Mouse (Mus musculus) kidney, adult 2 months (tissue): ENCODE data around the gene Pikfyve. TPM values are rescaled to one million over a fixed set of nuclear protein-coding genes. Genes with fewer than 3 reads are reported as not detected.

ENCODE experiments used
- DNase-seq: peaks from one replicate; pipeline ENCODE4 v3.0.0; 2021
- H3K27ac ChIP-seq: fragments of 200-500 bp; 2 replicates; pipeline ENCODE4 v1.5.1; 2012; ENCODE audit warnings: low read depth, low read length, control low read depth, inconsistent platforms; ENCODE audit not compliant: insufficient read depth
- H3K27me3 ChIP-seq: fragments of 200-500 bp; replicated peaks from 2 replicates; pipeline ENCODE4 v1.6.1; 2012; ENCODE audit warnings: mild to moderate bottlenecking, moderate library complexity, low read length, inconsistent platforms; ENCODE audit not compliant: control insufficient read depth, insufficient read depth
- H3K36me3 ChIP-seq: fragments of 200-500 bp; 2 replicates; pipeline ENCODE4 v1.6.1; 2012; ENCODE audit warnings: mild to moderate bottlenecking, moderate library complexity, low read length, inconsistent platforms; ENCODE audit not compliant: control insufficient read depth, insufficient read depth
- H3K4me1 ChIP-seq: fragments of 200-500 bp; 2 replicates; pipeline ENCODE4 v1.6.1; 2011; ENCODE audit warnings: low read length; ENCODE audit not compliant: control insufficient read depth, insufficient read depth
- H3K4me3 ChIP-seq: fragments of 200-500 bp; 2 replicates; pipeline ENCODE4 v1.5.1; 2011; ENCODE audit warnings: mild to moderate bottlenecking, low read depth, low read length, control low read depth; ENCODE audit not compliant: insufficient read depth
- CTCF ChIP-seq: fragments of 200-500 bp; conservative IDR thresholded peaks from 2 replicates; pipeline ENCODE4 v1.5.1; 2011; ENCODE audit warnings: low read depth, mild to moderate bottlenecking, control low read depth, low read length, moderate library complexity, mixed read lengths; ENCODE audit not compliant: insufficient read depth, insufficient read length
- POLR2A ChIP-seq: fragments of 200-500 bp; IDR thresholded peaks from one replicate; pipeline ENCODE4 v1.6.1; 2011; ENCODE audit warnings: low read depth, low read length, control low read depth
- WGBS: fragments of 180-500 bp; shearing (Covaris S2); methylation state at CpG from one replicate; pipeline ENCODE4 v1.1.7; 2018; 5-methylcytosine and 5-hydroxymethylcytosine counted together
- polyA plus RNA-seq: library from polyadenylated mRNA; depleted of rRNA; stranded (reverse); fragments of >200 nt; gene quantifications from 2 replicates; pipeline ENCODE4 v1.2.3, GENCODE M21; 2012; rRNA removed

Gene Pikfyve
- 8.0 and 9.3 TPM in 2 replicates for polyA plus RNA-seq

DNA sequence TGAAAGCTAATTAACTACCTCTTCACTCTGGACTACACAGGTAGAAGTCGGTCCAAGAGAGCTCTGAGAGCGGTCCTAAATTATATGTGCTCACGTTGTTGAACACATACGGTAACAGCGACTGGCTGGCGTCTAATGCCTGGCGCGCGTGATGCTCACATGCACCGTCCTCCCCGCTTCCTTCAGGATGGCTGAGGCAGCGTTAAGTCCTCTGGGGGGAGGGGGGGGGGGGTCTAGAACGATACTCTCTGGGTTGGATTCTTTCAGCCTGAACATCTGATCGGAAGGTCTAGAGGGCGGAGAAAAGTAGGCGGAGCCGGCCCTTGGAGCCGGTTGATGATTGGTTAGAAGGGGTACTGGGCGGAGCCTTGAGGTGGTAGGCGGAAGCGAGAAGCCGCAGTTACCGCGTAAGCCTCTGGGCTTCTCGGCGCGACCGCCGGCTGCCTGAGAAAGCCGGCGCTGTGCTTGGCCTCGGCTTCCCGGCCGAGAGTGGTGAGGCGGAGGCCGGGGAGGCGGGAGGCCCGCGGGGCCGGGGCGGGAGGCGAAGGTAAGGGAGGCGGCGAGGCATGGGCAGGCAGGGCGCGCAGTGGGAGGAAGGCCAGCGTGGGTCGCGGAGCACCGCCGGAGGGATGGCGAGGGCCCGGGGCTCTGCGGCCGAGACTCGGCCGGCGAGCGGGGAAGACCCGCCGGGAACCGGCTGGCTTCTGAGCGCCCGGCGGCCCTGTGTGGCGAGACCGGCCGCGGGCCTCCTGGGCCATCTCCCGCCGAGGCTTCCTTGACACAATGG is at the start of gene Pikfyve, which contains the start of gene Idh1:
Gene Pikfyve (plus strand): TSS at position 397 of the 787 bp plus-strand sequence.
Gene Idh1 (minus strand): TSS at position 214 of the 787 bp plus-strand sequence.
- H3K27ac ChIP-seq = peak within 1 kb of the TSS; percentile 64
- 1% methylated on average over 71 of the region's 71 CpGs for WGBS

DNA sequence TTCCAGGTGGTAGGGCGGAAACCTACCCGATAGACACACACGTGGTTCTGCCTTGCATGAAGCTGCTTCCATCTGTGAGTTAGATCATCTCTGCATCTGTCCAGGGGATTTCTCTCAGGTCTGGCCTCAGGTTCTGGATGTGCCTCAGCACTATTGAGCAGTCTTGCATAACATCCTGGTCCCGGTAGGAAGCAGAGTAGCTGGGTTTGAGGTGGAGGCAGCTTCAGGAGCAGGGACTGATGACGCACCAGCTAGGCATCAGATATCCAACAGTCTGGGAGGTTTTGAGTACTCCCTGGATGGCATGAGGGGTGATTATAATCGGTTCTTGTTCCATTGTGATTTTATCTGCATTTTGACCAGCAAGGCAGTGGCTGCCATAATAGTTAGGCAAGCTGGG is 48.9 kb upstream of the Pikfyve start:
- Histone ChIP-seq H3K4me1 (peaks cover 2% of the 10 kb centered on the region; the same call in 1 of the 2 replicates), H3K36me3 (no peaks in the 10 kb centered on the region), H3K27me3 (no peaks in the 10 kb centered on the region), H3K27ac (no peak overlapping the region), H3K4me3 (no peak overlapping the region)
- WGBS = 69% methylated on average over 6 of the region's 6 CpGs
- no peak for TF ChIP-seq POLR2A
- TF ChIP-seq CTCF = no peak
- no peak for DNase-seq

More for the DNA sequence above, at the start of gene Pikfyve, which contains the start of gene Idh1:
- Histone ChIP-seq H3K4me1 (peaks cover 2% of the 10 kb centered on the region; the same call in 1 of the 2 replicates), H3K4me3 (peak within 1 kb of the TSS; percentile 88), H3K27me3 (no peaks in the 10 kb centered on the region), H3K36me3 (no peaks in the 10 kb centered on the region)
- TF ChIP-seq POLR2A = peak; percentile 90
- 0 out of 2 replicates have a peak, but pooled peaks have one; percentile 18 for TF ChIP-seq CTCF
- peak; percentile 98 for DNase-seq

DNA sequence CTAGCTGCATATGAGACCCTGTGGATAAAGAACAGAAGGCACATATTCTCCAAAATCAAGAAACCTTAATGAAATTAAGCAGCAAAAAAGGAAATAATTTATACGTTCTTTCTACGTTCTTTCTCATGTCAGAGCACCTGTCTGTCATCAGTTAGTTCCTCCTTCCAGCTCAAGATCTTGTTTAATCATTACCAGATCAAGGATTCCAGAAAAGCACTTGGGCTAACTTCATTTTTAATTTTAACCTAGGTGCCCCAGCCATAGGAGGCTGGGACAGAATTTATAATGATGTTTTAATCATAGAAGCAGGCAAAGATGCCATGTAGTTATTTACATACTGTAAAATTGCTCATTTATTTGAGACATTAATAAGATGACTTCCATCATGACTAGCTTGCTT is 41.7 kb upstream of the Pikfyve start:
- 34% methylated on average over 2 of the region's 2 CpGs for WGBS
- H3K4me1 ChIP-seq = peaks cover 5% of the 10 kb centered on the region
- H3K4me3 ChIP-seq = no peak overlapping the region
- DNase-seq = peak; percentile 68
- TF ChIP-seq CTCF = no peak
- TF ChIP-seq POLR2A = no peak
- H3K27ac ChIP-seq = no peak overlapping the region
- H3K27me3 ChIP-seq = no peaks in the 10 kb centered on the region
- H3K36me3 ChIP-seq = no peaks in the 10 kb centered on the region

GRCm38 (mm10) chr1:65146601-65147000 is 39.9 kb upstream of the Pikfyve start:
- WGBS = 36% methylated on average over 2 of the region's 2 CpGs
- peaks cover 5% of the 10 kb centered on the region for H3K4me1 ChIP-seq
- H3K4me3 ChIP-seq = no peak overlapping the region
- H3K27me3 ChIP-seq = no peaks in the 10 kb centered on the region
- H3K36me3 ChIP-seq = no peaks in the 10 kb centered on the region
- DNase-seq = peak; percentile 31
- TF ChIP-seq POLR2A = no peak
- no peak for TF ChIP-seq CTCF
- peak overlapping the region; percentile 95 for H3K27ac ChIP-seq

DNA sequence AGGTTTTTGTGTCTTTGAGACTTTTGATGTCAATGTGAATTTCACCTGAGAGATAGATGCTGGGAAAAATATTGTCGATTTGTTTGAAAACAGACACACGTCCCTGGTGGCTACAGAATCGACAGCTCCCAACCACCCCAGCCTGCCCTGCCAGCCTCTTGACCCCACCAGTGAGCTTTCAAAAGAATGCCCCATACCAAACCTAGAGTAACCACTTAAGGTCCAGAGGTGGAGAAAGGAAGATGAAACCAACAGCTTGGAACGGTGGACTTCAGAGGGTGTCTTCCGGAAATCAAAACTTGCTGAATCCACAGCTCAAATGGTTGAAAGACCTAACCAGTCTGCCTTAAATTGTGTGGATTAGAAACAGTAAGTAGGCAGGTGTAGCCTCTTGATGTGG is 39.2 kb upstream of the Pikfyve start:
- H3K36me3 ChIP-seq = no peaks in the 10 kb centered on the region
- H3K27ac ChIP-seq = peak overlapping the region; percentile 95
- TF ChIP-seq CTCF (no peak), POLR2A (no peak)
- H3K27me3 ChIP-seq = no peaks in the 10 kb centered on the region
- peaks cover 5% of the 10 kb centered on the region for H3K4me1 ChIP-seq
- peak; percentile 76 for DNase-seq
- 69% methylated on average over 5 of the region's 5 CpGs for WGBS
- no peak overlapping the region for H3K4me3 ChIP-seq

DNA sequence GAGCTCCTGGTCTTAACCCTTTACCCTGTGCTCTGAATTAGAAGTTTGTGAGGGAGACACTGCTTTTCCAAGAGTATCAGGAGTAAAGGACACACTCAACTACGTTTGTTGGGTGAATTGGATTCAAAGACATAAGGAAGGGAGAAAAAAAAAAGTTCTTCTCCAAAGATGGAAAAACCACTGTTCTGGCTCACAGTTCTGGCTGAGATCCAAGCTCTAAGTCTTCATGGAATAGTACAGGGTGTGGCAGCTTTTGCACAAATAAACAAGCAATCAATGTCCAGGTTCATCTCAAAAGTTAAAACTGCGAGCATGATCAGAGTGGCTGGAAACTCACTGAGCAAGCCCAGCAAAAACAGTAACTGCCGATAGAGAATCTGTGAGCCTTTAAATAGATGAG is 38.5 kb upstream of the Pikfyve start:
- Histone ChIP-seq H3K4me3 (no peak overlapping the region), H3K27me3 (no peaks in the 10 kb centered on the region), H3K27ac (peak overlapping the region; percentile 95), H3K4me1 (peaks cover 5% of the 10 kb centered on the region), H3K36me3 (no peaks in the 10 kb centered on the region)
- DNase-seq = peak; percentile 40
- no peak for TF ChIP-seq POLR2A
- no peak for TF ChIP-seq CTCF
- 46% methylated on average over 3 of the region's 3 CpGs for WGBS

DNA sequence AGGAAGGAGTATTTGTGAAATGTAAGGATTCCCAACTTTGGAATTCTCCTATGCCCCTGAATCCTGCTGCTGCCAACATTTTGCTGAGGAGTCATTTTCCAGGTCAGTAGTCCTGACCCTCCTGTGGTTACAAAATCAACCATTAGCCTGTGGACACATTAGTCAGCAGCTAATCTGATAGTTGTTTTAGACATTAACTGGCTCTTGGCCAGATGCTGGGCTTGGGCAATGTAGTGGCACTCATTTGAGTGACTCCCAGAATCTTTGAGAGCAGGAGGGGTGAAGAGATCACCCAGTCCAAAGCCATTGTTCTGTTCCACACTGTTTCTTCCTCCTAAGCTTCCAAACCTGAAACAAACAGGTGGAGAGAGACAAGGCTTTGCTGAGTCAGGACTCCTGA is 31.7 kb upstream of the Pikfyve start:
- peaks cover 5% of the 10 kb centered on the region for H3K36me3 ChIP-seq
- TF ChIP-seq CTCF (no peak), POLR2A (no peak)
- H3K4me3 ChIP-seq = no peak overlapping the region
- H3K4me1 ChIP-seq = peaks cover 7% of the 10 kb centered on the region; the same call in 1 of the 2 replicates
- peak; percentile 94 for DNase-seq
- peak overlapping the region; percentile 77 for H3K27ac ChIP-seq
- H3K27me3 ChIP-seq = no peaks in the 10 kb centered on the region
